Mouse (Mus musculus) thymus, adult 2 months (tissue): ENCODE results near the gene Taf1b.
"Not testable (repeated sequence)": the region's sequence is repeated elsewhere in the genome, so short reads cannot be mapped to it uniquely, and the experiment has no call there.

ENCODE experiments used
- CTCF ChIP-seq: fragments of 200-500 bp; IDR thresholded peaks from 2 replicates; pipeline ENCODE4 v1.5.1; 2012; ENCODE audit warnings: mild to moderate bottlenecking, control low read depth, low read length, moderate library complexity, borderline replicate concordance; ENCODE audit not compliant: control insufficient read depth, poor library complexity, insufficient read depth; ENCODE audit errors: extremely low read depth
- POLR2A ChIP-seq: fragments of 200-500 bp; IDR thresholded peaks from 2 replicates; pipeline ENCODE4 v1.6.1; 2012; ENCODE audit warnings: mild to moderate bottlenecking, low read length, control low read depth, moderate library complexity; ENCODE audit not compliant: control insufficient read depth, poor library complexity, insufficient read depth; ENCODE audit errors: extremely low read depth

DNA sequence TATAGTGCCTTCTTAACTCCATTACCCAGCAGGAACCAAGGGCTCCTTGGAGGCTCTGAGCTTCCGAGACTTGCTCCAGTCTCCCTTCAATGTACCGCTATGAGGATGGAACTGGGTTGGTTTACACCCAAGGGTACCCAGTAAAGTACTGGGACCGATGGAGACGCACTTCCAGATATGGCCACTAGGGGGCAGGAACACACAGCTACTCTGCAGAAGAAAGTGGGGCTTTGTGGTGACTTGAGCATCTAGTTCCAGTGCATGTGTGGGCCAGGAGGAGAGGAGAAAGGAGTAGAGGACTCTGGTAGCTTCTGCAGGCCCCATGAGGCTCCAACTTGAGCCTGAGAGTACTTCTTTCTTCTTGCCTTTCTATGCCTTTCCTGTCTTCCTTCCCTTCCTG lies 36.0 kb upstream of the Taf1b start:
- TF ChIP-seq CTCF, POLR2A: not testable (repeated sequence)
